Mouse (Mus musculus): Measurements from ENCODE around the gene Plekhg5.

DNA sequence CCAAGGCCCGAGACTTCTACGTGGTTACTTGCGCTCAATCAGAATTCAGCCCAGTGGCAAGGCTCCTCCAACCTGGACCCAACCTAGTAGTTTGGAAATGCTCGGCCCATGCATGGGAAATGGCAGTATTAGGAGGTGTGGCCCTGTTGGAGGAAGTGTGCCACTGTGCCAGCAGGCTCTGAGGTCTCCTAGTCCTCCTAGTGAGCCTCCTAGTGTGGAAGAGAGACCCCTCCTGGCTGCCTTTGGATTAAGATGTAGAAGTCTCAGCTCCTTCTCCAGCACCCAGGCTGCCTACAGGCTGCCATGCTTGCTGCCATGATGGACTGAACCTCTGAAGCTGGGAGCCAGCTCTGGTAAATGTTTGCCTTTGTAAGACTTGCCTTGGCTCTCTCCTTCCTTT lies 42.3 kb upstream of the Plekhg5 start:
- TF ChIP-seq CTCF (IDR thresholded peaks at IDR 0.05; ENCODE audit: low read depth): peak; percentile 37
- TF ChIP-seq EP300 (IDR thresholded peaks at IDR 0.05; ENCODE audit: low read depth): no peak

All from liver, postnatal 0 days (tissue).